Mouse (Mus musculus): ENCODE data around the gene P3h2. TPM values are rescaled to one million over a fixed set of nuclear protein-coding genes. Genes with fewer than 3 reads are reported as not detected.

Gene P3h2
- polyA plus RNA-seq, 2 experiments = 8.4 to 14.6 TPM

- H3K9ac ChIP-seq (ENCODE audit: low read depth, low read length, severe bottlenecking) = no peak overlapping the region
- no peaks in the 10 kb centered on the region for H3K9me3 ChIP-seq (ENCODE audit: control insufficient read depth, low read length)
- DNase-seq (ENCODE audit: low spot score) (no peak), ATAC-seq (ENCODE audit: low FRiP score, low read depth) (no peak)
- no peaks in the 10 kb centered on the region for H3K27me3 ChIP-seq (ENCODE audit: control insufficient read depth, insufficient read depth, low read length)
- TF ChIP-seq POLR2A (IDR thresholded peaks at IDR 0.05; ENCODE audit: borderline replicate concordance, extremely low read depth, insufficient read depth, insufficient read length) = no peak
- WGBS = 92% methylated on average over 5 of the region's 5 CpGs
- H3K27ac ChIP-seq (replicated peaks; ENCODE audit: low read depth, low read length) = no peak overlapping the region
- H3K4me3 ChIP-seq (replicated peaks; ENCODE audit: low read length) = no peak overlapping the region
- H3K36me3 ChIP-seq (ENCODE audit: control insufficient read depth, insufficient read depth, low read length) = no peaks in the 10 kb centered on the region; the same call in 1 of the 2 replicates
- no peak overlapping the region for H3K4me2 ChIP-seq (replicated peaks; ENCODE audit: low read depth, low read length, severe bottlenecking)
- H3K4me1 ChIP-seq (ENCODE audit: control insufficient read depth, insufficient read depth, low read length) = 0 out of 2 replicates have a peak, but pooled peaks cover 2% of the 10 kb centered on the region
Measured at GRCm38 (mm10) chr16:25959929-25960328, 145.7 kb downstream of the P3h2 start.

DNA sequence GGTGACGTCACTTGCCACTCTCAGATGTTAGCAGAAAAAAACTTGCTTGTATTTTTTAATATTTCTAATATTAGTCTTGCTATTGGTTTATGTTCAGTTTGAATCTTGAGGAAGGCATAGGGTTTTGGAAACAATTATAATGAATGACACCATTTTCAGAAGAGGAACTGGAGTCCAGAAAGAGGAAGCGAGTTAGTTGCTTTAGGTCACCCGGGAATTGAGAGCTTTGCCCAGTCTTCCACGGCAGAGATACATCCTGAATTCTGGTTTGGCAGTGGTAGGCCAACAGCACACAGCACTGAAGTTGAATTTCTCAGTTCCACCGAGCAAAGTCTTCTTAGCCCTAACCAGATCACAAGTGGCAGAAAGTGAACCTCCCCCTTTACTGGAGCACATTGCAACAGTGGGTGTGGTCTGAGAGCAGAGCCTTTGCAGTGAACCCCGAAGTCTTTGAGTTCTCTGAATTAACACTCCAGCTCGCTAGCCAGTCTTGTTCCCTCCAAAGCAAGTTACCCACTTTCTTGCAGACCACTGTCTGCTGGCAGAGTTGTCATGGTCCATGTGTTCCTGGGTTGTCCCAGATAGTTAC lies 146.8 kb downstream of the P3h2 start:
- DNase-seq (ENCODE audit: low spot score) = no peak
- H3K4me1 ChIP-seq (ENCODE audit: control insufficient read depth, insufficient read depth, low read length) = 0 out of 2 replicates have a peak, but pooled peaks cover 10% of the 10 kb centered on the region
- no peaks in the 10 kb centered on the region for H3K9me3 ChIP-seq (ENCODE audit: control insufficient read depth, low read length)
- no peak overlapping the region for H3K9ac ChIP-seq (ENCODE audit: low read depth, low read length, severe bottlenecking)
- 72% methylated on average over 7 of the region's 7 CpGs for WGBS
- H3K4me2 ChIP-seq (replicated peaks; ENCODE audit: low read depth, low read length, severe bottlenecking) = no peak overlapping the region
- H3K27me3 ChIP-seq (ENCODE audit: control insufficient read depth, insufficient read depth, low read length) = no peaks in the 10 kb centered on the region
- ATAC-seq (ENCODE audit: low FRiP score, low read depth) = no peak
- no peak overlapping the region for H3K27ac ChIP-seq (replicated peaks; ENCODE audit: low read depth, low read length)
- no peaks in the 10 kb centered on the region; the same call in 1 of the 2 replicates for H3K36me3 ChIP-seq (ENCODE audit: control insufficient read depth, insufficient read depth, low read length)
- no peak overlapping the region for H3K4me3 ChIP-seq (replicated peaks; ENCODE audit: low read length)
- no peak for TF ChIP-seq POLR2A (IDR thresholded peaks at IDR 0.05; ENCODE audit: borderline replicate concordance, extremely low read depth, insufficient read depth, insufficient read length)

- no peak for TF ChIP-seq POLR2A (IDR thresholded peaks at IDR 0.05; ENCODE audit: borderline replicate concordance, extremely low read depth, insufficient read depth, insufficient read length)
Measured at GRCm38 (mm10) chr16:25958213-25958612, 147.4 kb downstream of the P3h2 start.

DNA sequence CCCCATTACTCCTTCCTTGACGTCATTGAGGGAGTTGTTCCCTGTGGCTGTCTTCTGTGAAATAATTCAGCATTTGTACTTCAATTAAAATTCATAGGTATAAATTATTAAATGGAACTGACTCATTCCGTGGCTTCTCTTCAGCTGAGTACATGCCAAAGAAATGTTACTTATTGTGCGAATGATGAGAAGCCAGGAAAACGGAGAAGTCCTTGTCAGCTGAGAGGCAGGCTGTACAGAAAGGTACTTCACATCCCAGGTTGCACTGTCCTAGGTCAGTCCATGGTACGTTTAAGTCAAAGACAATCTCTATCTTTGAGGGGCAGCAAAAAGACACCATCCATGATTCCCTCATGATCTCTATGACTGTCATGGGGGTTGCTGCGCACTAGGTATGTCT lies 148.8 kb downstream of the P3h2 start:
- no peak for TF ChIP-seq POLR2A (IDR thresholded peaks at IDR 0.05; ENCODE audit: borderline replicate concordance, extremely low read depth, insufficient read depth, insufficient read length)
- H3K4me3 ChIP-seq (replicated peaks; ENCODE audit: low read length) = no peak overlapping the region
- no peaks in the 10 kb centered on the region for H3K27me3 ChIP-seq (ENCODE audit: control insufficient read depth, insufficient read depth, low read length)
- H3K9ac ChIP-seq (ENCODE audit: low read depth, low read length, severe bottlenecking) = no peak overlapping the region
- 0 out of 2 replicates have a peak, but pooled peaks cover 10% of the 10 kb centered on the region for H3K4me1 ChIP-seq (ENCODE audit: control insufficient read depth, insufficient read depth, low read length)
- 85% methylated on average over 6 of the region's 6 CpGs for WGBS
- H3K27ac ChIP-seq (replicated peaks; ENCODE audit: low read depth, low read length) = no peak overlapping the region
- H3K36me3 ChIP-seq (ENCODE audit: control insufficient read depth, insufficient read depth, low read length) = no peaks in the 10 kb centered on the region; the same call in 1 of the 2 replicates
- ATAC-seq (ENCODE audit: low FRiP score, low read depth) (no peak), DNase-seq (ENCODE audit: low spot score) (no peak)
- H3K9me3 ChIP-seq (ENCODE audit: control insufficient read depth, low read length) = no peaks in the 10 kb centered on the region
- no peak overlapping the region for H3K4me2 ChIP-seq (replicated peaks; ENCODE audit: low read depth, low read length, severe bottlenecking)

More at GRCm38 (mm10) chr16:25958213-25958612, 147.4 kb downstream of the P3h2 start:
- no peak for DNase-seq (ENCODE audit: low spot score)
- Histone ChIP-seq H3K4me3 (replicated peaks; ENCODE audit: low read length) (no peak overlapping the region), H3K4me1 (ENCODE audit: control insufficient read depth, insufficient read depth, low read length) (0 out of 2 replicates have a peak, but pooled peaks cover 10% of the 10 kb centered on the region), H3K9me3 (ENCODE audit: control insufficient read depth, low read length) (no peaks in the 10 kb centered on the region), H3K27ac (replicated peaks; ENCODE audit: low read depth, low read length) (no peak overlapping the region), H3K36me3 (ENCODE audit: control insufficient read depth, insufficient read depth, low read length) (no peaks in the 10 kb centered on the region; the same call in 1 of the 2 replicates), H3K4me2 (replicated peaks; ENCODE audit: low read depth, low read length, severe bottlenecking) (no peak overlapping the region), H3K9ac (ENCODE audit: low read depth, low read length, severe bottlenecking) (no peak overlapping the region), H3K27me3 (ENCODE audit: control insufficient read depth, insufficient read depth, low read length) (no peaks in the 10 kb centered on the region)
- 91% methylated on average over 10 of the region's 10 CpGs for WGBS
- ATAC-seq (ENCODE audit: low FRiP score, low read depth) = no peak

- H3K4me1 ChIP-seq (ENCODE audit: control insufficient read depth, insufficient read depth, low read length) = 0 out of 2 replicates have a peak, but pooled peaks cover 10% of the 10 kb centered on the region
- H3K9me3 ChIP-seq (ENCODE audit: control insufficient read depth, low read length) = no peaks in the 10 kb centered on the region
- H3K36me3 ChIP-seq (ENCODE audit: control insufficient read depth, insufficient read depth, low read length) = no peaks in the 10 kb centered on the region; the same call in 1 of the 2 replicates
- no peaks in the 10 kb centered on the region for H3K27me3 ChIP-seq (ENCODE audit: control insufficient read depth, insufficient read depth, low read length)
- no peak for TF ChIP-seq POLR2A (IDR thresholded peaks at IDR 0.05; ENCODE audit: borderline replicate concordance, extremely low read depth, insufficient read depth, insufficient read length)
- no peak overlapping the region for H3K4me3 ChIP-seq (replicated peaks; ENCODE audit: low read length)
- WGBS = 50% methylated on average over 3 of the region's 3 CpGs
- H3K27ac ChIP-seq (replicated peaks; ENCODE audit: low read depth, low read length) = no peak overlapping the region
- DNase-seq (ENCODE audit: low spot score) (no peak), ATAC-seq (ENCODE audit: low FRiP score, low read depth) (0 out of 2 replicates have a peak, but pooled peaks have one; percentile 36)
- no peak overlapping the region for H3K9ac ChIP-seq (ENCODE audit: low read depth, low read length, severe bottlenecking)
- no peak overlapping the region for H3K4me2 ChIP-seq (replicated peaks; ENCODE audit: low read depth, low read length, severe bottlenecking)
Measured at GRCm38 (mm10) chr16:25954614-25955013, 151.0 kb downstream of the P3h2 start.

Measured in limb, embryonic 14.5 days (tissue).